Mouse (Mus musculus) forebrain, embryonic 10.5 days (tissue): Measurements from ENCODE around the gene Grap2. TPM values are rescaled to one million over a fixed set of nuclear protein-coding genes. Genes with fewer than 3 reads are reported as not detected.

Experiments
- DNase-seq: peaks from one replicate; pipeline ENCODE4 v3.0.0-alpha.2; 2017; ENCODE audit warnings: low spot score; ENCODE audit errors: extremely low spot score
- H3K27ac ChIP-seq: fragments of 300-500 bp; sonication (generic); 2 replicates; pipeline ENCODE4 v1.5.1; 2016; ENCODE audit warnings: mild to moderate bottlenecking
- H3K27me3 ChIP-seq: fragments of 300-500 bp; sonication (generic); 2 replicates; pipeline ENCODE4 v1.6.1; 2016; ENCODE audit warnings: mild to moderate bottlenecking; ENCODE audit not compliant: poor library complexity, severe bottlenecking
- H3K36me3 ChIP-seq: fragments of 300-500 bp; sonication (generic); replicated peaks from 2 replicates; pipeline ENCODE4 v1.6.1; 2016; ENCODE audit warnings: mild to moderate bottlenecking, moderate library complexity
- H3K4me1 ChIP-seq: fragments of 300-500 bp; sonication (generic); 2 replicates; pipeline ENCODE4 v1.6.1; 2016
- H3K4me3 ChIP-seq: fragments of 300-500 bp; sonication (generic); 2 replicates; pipeline ENCODE4 v1.5.1; 2016; ENCODE audit warnings: mild to moderate bottlenecking, moderate library complexity
- H3K9me3 ChIP-seq: fragments of 300-500 bp; sonication (generic); 2 replicates; pipeline ENCODE4 v1.6.1; 2016; ENCODE audit warnings: mild to moderate bottlenecking, moderate library complexity
- WGBS: fragments of 180-500 bp; shearing (Covaris S2); methylation state at CpG from one replicate; pipeline ENCODE4 v1.1.7; 2016; 5-methylcytosine and 5-hydroxymethylcytosine counted together
- polyA plus RNA-seq: library from polyadenylated mRNA; unstranded; fragments of >200 nt; fragmentation: Nextera tagmentation; extraction: Ambion mirVana; gene quantifications from 2 replicates; pipeline ENCODE4 v1.2.1, GENCODE M21; 2016

Gene Grap2
- polyA plus RNA-seq, 1 experiment from 2014 or later: 1.4 TPM

DNA sequence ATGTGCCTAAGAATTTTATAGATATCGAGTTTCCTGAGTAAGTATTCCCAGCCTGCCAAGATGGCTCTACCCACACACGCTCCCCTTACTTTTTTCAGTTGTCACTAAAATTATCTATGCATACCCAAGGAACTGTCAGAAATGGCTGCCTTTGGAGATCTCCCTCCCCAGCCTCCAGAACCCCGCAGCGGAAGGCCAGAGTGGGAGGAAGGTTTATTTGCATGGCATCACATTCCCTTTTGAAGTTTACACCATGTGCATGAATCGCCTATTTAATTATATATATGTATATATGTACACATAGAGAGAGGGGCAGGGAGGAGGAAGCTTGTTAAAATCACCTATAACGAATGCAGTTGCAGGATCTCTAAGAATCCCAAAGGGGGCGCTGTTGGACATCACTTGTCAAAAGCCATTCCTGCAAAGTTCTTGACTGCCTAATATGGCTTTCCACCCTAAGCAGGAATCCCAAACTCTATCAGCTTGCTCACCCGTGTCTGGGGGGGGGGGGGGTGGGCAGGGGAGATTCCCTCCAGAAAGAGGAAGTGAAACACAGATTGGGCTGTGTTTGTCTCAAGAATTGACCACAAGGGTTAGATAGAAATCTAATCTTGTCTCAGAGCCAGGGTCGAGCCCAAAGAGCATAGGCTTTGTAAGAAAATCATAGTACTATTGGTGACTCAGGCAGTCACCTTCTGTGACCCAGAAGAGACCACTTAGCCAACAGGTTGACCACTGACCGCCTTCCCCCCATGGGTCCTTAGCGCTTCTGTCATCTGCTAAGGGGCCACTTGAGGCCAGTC, 62.2 kb downstream of the Grap2 start:
- peaks cover 5% of the 10 kb centered on the region; the same call in 1 of the 2 replicates for H3K27me3 ChIP-seq
- H3K4me1 ChIP-seq: peaks cover 23% of the 10 kb centered on the region
- no peak for DNase-seq
- no peaks in the 10 kb centered on the region for H3K9me3 ChIP-seq
- no peak overlapping the region for H3K27ac ChIP-seq
- no peak overlapping the region for H3K4me3 ChIP-seq
- no peaks in the 10 kb centered on the region for H3K36me3 ChIP-seq
- 62% methylated on average over 11 of the region's 11 CpGs for WGBS

DNA sequence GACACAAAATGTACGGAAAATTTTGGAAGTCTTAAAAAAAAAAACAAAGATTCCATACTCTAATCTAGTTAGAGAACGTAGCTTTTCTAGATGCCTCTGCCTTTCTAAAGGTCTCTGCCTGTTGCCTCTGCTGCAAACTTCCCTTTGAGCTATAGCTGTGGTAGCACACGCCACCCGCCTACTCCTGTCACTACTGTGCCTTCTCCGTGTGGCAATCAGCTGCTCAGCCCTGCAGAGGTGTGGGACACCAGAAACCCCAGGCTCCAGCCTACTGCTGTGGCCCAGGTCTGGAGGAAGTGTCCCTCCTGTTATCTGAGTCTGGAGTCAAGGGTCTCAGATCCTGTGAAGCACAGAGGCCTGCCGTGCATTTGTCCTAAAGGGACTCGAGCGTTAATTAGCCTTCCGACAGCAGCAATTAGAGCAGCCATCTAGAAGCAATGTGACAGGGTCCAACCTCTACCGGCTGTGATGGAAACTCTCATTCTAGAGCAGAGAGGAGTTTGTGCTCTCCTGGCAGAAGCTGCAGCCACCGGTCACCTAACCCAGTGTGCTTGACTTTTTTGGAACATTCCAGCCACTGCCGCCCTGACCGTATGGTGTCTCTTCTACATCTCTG, 64.5 kb downstream of the Grap2 start:
- WGBS: 57% methylated on average over 13 of the region's 13 CpGs

DNA sequence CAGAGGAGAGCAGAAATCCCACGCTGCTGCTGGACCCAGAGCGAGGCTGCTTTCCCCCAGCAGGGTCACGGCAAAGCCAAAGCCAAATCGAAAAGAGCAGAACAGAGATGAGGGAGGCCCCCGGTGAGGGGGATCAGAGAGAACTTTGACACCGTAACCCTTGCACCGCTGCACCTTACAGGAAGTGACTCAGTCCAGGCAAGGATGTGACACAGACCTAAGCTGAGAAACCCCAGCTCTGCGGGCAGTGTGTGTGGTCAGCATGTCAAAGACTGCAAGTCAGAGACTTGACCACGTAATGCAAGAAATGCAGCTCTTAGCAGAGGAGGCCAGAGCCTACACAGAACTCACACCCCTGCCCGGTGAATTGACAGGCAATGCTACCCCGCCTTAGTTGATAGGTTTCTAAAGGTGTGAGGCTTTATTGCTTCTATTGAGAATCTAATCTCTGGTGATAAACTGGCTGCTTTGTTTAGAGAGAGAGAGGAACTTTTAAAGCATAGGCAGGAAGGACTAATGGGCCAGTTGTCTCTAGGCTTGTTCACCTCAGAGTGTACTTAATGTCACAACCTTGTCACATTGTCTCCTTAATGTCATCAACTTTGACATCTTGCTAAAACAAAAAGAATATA, 66.8 kb downstream of the Grap2 start:
- Histone ChIP-seq H3K27me3 (peaks cover 5% of the 10 kb centered on the region; the same call in 1 of the 2 replicates), H3K4me3 (no peak overlapping the region), H3K27ac (no peak overlapping the region), H3K4me1 (peaks cover 30% of the 10 kb centered on the region), H3K36me3 (no peaks in the 10 kb centered on the region), H3K9me3 (no peaks in the 10 kb centered on the region)
- WGBS: 77% methylated on average over 11 of the region's 11 CpGs
- DNase-seq: no peak

More for the DNA sequence above, 64.5 kb downstream of the Grap2 start:
- Histone ChIP-seq H3K4me1 (peaks cover 13% of the 10 kb centered on the region), H3K4me3 (no peak overlapping the region), H3K27me3 (peaks cover 5% of the 10 kb centered on the region; the same call in 1 of the 2 replicates), H3K36me3 (no peaks in the 10 kb centered on the region), H3K27ac (no peak overlapping the region), H3K9me3 (no peaks in the 10 kb centered on the region)
- peak; percentile 27 for DNase-seq

- peaks cover 5% of the 10 kb centered on the region; the same call in 1 of the 2 replicates for H3K27me3 ChIP-seq
- no peak overlapping the region for H3K4me3 ChIP-seq
- H3K9me3 ChIP-seq: no peaks in the 10 kb centered on the region
- no peaks in the 10 kb centered on the region for H3K36me3 ChIP-seq
- DNase-seq: no peak
- WGBS: 84% methylated on average over 3 of the region's 3 CpGs
- H3K4me1 ChIP-seq: peaks cover 30% of the 10 kb centered on the region
- no peak overlapping the region for H3K27ac ChIP-seq
Measured at GRCm38 (mm10) chr15:80639874-80640273, 67.5 kb downstream of the Grap2 start.

- no peak for DNase-seq
- H3K27me3 ChIP-seq: no peaks in the 10 kb centered on the region
- H3K9me3 ChIP-seq: no peaks in the 10 kb centered on the region
- no peaks in the 10 kb centered on the region for H3K36me3 ChIP-seq
- 82% methylated on average over 2 of the region's 2 CpGs for WGBS
- H3K4me1 ChIP-seq: peaks cover 41% of the 10 kb centered on the region
- H3K27ac ChIP-seq: no peak overlapping the region
- H3K4me3 ChIP-seq: no peak overlapping the region
Measured at GRCm38 (mm10) chr15:80641702-80642435, 69.5 kb downstream of the Grap2 start.

- 89% methylated on average over 17 of the region's 17 CpGs for WGBS
- Histone ChIP-seq H3K4me1 (peaks cover 30% of the 10 kb centered on the region), H3K4me3 (no peak overlapping the region), H3K36me3 (no peaks in the 10 kb centered on the region), H3K9me3 (no peaks in the 10 kb centered on the region), H3K27me3 (no peaks in the 10 kb centered on the region; the same call in 1 of the 2 replicates), H3K27ac (no peak overlapping the region)
- DNase-seq: no peak
Measured at GRCm38 (mm10) chr15:80645006-80645797, 72.8 kb downstream of the Grap2 start.

- H3K36me3 ChIP-seq: no peaks in the 10 kb centered on the region
- no peak overlapping the region for H3K27ac ChIP-seq
- no peak for DNase-seq
- peaks cover 17% of the 10 kb centered on the region for H3K4me1 ChIP-seq
- H3K4me3 ChIP-seq: no peak overlapping the region
- no peaks in the 10 kb centered on the region for H3K9me3 ChIP-seq
- WGBS: 77% methylated on average over 15 of the region's 15 CpGs
- H3K27me3 ChIP-seq: no peaks in the 10 kb centered on the region; the same call in 1 of the 2 replicates
Measured at GRCm38 (mm10) chr15:80648977-80649606, 76.7 kb downstream of the Grap2 start.

- Histone ChIP-seq H3K9me3 (no peaks in the 10 kb centered on the region), H3K27me3 (no peaks in the 10 kb centered on the region; the same call in 1 of the 2 replicates), H3K36me3 (no peaks in the 10 kb centered on the region), H3K27ac (no peak overlapping the region), H3K4me1 (peaks cover 16% of the 10 kb centered on the region), H3K4me3 (no peak overlapping the region)
- DNase-seq: no peak
- WGBS: 86% methylated on average over 2 of the region's 2 CpGs
Measured at GRCm38 (mm10) chr15:80650412-80650811, 78.0 kb downstream of the Grap2 start.

- Histone ChIP-seq H3K27ac (no peak overlapping the region), H3K9me3 (no peaks in the 10 kb centered on the region), H3K27me3 (no peaks in the 10 kb centered on the region), H3K4me1 (peaks cover 7% of the 10 kb centered on the region), H3K36me3 (no peaks in the 10 kb centered on the region), H3K4me3 (no peak overlapping the region)
- WGBS: 87% methylated on average over 8 of the region's 8 CpGs
- no peak for DNase-seq
Measured at GRCm38 (mm10) chr15:80653865-80654264, 81.5 kb downstream of the Grap2 start.

DNA sequence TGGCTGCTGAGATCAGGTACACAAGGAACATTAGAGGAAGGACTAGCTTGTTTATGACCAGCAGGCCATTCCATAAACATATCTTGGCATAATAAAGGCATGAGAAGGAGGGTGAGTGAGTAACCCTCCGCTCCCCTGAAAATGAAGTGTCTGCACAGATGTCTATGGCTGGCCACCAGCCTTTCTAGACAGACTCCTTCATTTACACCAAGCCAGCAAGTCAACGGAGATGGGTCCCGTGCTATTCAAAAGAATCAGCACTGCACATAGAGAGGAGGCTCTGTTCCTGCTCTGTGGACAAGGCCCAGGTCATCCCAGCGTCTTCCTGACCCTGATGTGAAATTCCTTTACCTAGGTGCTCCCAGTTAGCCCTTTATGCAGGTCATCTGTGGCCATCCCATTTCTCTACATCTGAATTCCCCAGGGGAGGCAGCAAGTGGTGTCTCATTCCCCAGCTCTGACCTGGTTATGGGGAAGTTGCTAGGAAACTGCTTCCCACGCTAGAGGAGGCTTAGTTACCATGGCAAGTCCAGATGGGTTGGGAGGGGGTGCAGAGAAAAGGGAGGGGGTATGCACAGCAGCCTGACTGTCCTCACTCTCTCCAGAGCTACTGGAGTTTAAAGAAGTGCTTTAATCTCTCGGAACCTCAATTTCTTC, 86.5 kb downstream of the Grap2 start:
- DNase-seq: no peak
- no peaks in the 10 kb centered on the region for H3K36me3 ChIP-seq
- H3K4me1 ChIP-seq: peaks cover 10% of the 10 kb centered on the region
- no peak overlapping the region for H3K4me3 ChIP-seq
- H3K27ac ChIP-seq: no peak overlapping the region
- no peaks in the 10 kb centered on the region for H3K27me3 ChIP-seq
- H3K9me3 ChIP-seq: no peaks in the 10 kb centered on the region
- WGBS: 75% methylated on average over 6 of the region's 6 CpGs

GRCm38 (mm10) chr15:80660963-80661362, 88.6 kb downstream of the Grap2 start:
- Histone ChIP-seq H3K4me1 (peaks cover 10% of the 10 kb centered on the region), H3K27ac (no peak overlapping the region), H3K36me3 (no peaks in the 10 kb centered on the region), H3K27me3 (no peaks in the 10 kb centered on the region), H3K9me3 (no peaks in the 10 kb centered on the region), H3K4me3 (no peak overlapping the region)
- no peak for DNase-seq
- 74% methylated on average over 4 of the region's 4 CpGs for WGBS
